Comparison of ENCODE assay signal across 11 mouse cellular contexts in the genomic region with DNA sequence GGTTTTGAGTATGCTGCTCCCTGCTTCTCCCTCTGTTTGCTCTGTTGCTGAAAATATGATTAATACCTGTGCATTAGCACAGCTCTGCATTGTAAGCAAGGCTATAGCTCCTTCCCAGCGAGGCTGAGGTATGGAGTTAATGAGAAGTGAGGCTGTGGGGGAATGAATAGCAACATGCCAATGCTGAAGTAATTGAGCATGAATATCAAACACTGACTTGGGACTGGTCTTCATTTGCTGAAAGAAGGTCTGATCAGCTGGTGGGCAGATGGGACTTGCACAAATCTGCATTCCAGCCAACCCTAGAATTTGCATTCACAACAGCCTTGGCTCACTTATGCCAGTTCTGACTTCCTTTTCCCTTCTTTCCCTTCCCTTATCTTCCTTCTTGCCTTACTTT.
DNase-seq lines count a peak whose midpoint lies in the region; ATAC-seq and TF ChIP-seq lines count a peak whose summit lies in the region.
"Had no signal": no experiment of that assay in that cellular context is flagged by ENCODE, and none has a peak within 500 bp of the region (broad histone marks: within the 10 kb centered on the region; RNA-seq: fewer than 3 reads in every experiment).

No protein-coding gene starts in this region.

- no peak overlapping the region for H3K9ac ChIP-seq in limb, embryonic 11.5 days (ENCODE audit: low read length)
- H3K9ac ChIP-seq in hindbrain, embryonic 14.5 days: no peak overlapping the region
- no peak overlapping the region for H3K9ac ChIP-seq in neural tube, embryonic 15.5 days (replicated peaks)
- H3K9ac ChIP-seq: stomach, embryonic 15.5 days had no signal

- TF ChIP-seq POLR2A in embryonic fibroblast, embryonic 13.5 days (IDR thresholded peaks at IDR 0.05; ENCODE audit: low read depth, low read length): no peak

- no peak for ATAC-seq in limb, embryonic 11.5 days (ENCODE audit: insufficient number of reproducible peaks, low FRiP score, low TSS enrichment, low read depth)
- peak; percentile 72; the same call in 1 of the 2 replicates for ATAC-seq in hindbrain, embryonic 14.5 days (ENCODE audit: low FRiP score)
- peak; percentile 57; the same call in 1 of the 2 replicates for ATAC-seq in neural tube, embryonic 15.5 days (ENCODE audit: low FRiP score)

- DNase-seq in limb, embryonic 11.5 days (ENCODE audit: low spot score): peak; percentile 22
- no peak for DNase-seq in limb, embryonic 10.5 days (ENCODE audit: low spot score)
- DNase-seq in hindbrain, embryonic 14.5 days (ENCODE audit: low spot score): no peak
- DNase-seq in frontal cortex, postnatal 36 days (ENCODE audit: low spot score in 2 of 2): no peak
- DNase-seq in c-Kit-positive CD71-positive TER-119-positive erythroid progenitor cells, embryonic 14.5 days (ENCODE audit: low spot score): no peak
- DNase-seq in adrenal gland, adult 2 months: no peak
- DNase-seq: kidney, postnatal 25 days; right cerebral cortex, postnatal 4 days had no signal

- H3K4me2 ChIP-seq in limb, embryonic 11.5 days (ENCODE audit: low read depth, severe bottlenecking): no peak overlapping the region
- no peak overlapping the region for H3K4me2 ChIP-seq in hindbrain, embryonic 14.5 days (replicated peaks)
- no peak overlapping the region for H3K4me2 ChIP-seq in neural tube, embryonic 15.5 days
- H3K4me2 ChIP-seq: stomach, embryonic 15.5 days had no signal

- no peak overlapping the region for H3K4me3 ChIP-seq in limb, embryonic 11.5 days (ENCODE audit: low read depth, low read length)
- no peak overlapping the region for H3K4me3 ChIP-seq in limb, embryonic 10.5 days
- H3K4me3 ChIP-seq in embryonic fibroblast, embryonic 13.5 days (ENCODE audit: insufficient read depth, low read length): no peak overlapping the region
- H3K4me3 ChIP-seq in hindbrain, embryonic 14.5 days (replicated peaks; ENCODE audit: low read length): no peak overlapping the region
- H3K4me3 ChIP-seq in neural tube, embryonic 15.5 days (replicated peaks): no peak overlapping the region
- H3K4me3 ChIP-seq: stomach, embryonic 15.5 days had no signal

- H3K4me1 ChIP-seq in limb, embryonic 11.5 days (ENCODE audit: control insufficient read depth, insufficient read depth, low read length): no peaks in the 10 kb centered on the region
- no peaks in the 10 kb centered on the region for H3K4me1 ChIP-seq in limb, embryonic 10.5 days
- H3K4me1 ChIP-seq in embryonic fibroblast, embryonic 13.5 days (ENCODE audit: control insufficient read depth, insufficient read depth, low read length): peaks cover 5% of the 10 kb centered on the region; the same call in 1 of the 2 replicates
- H3K4me1 ChIP-seq in hindbrain, embryonic 14.5 days (replicated peaks; ENCODE audit: control insufficient read depth, insufficient read depth, low read length): peaks cover 4% of the 10 kb centered on the region; the same call in 1 of the 2 replicates
- 0 out of 2 replicates have a peak, but pooled peaks cover 2% of the 10 kb centered on the region for H3K4me1 ChIP-seq in neural tube, embryonic 15.5 days
- H3K4me1 ChIP-seq: stomach, embryonic 15.5 days had no signal

- no peak for TF ChIP-seq CTCF in embryonic fibroblast, embryonic 13.5 days (IDR thresholded peaks at IDR 0.05; ENCODE audit: borderline replicate concordance, insufficient read depth, low read length)

- no peaks in the 10 kb centered on the region for H3K9me3 ChIP-seq in limb, embryonic 11.5 days (ENCODE audit: control insufficient read depth, low read length)
- no peaks in the 10 kb centered on the region for H3K9me3 ChIP-seq in limb, embryonic 10.5 days (replicated peaks)
- no peaks in the 10 kb centered on the region for H3K9me3 ChIP-seq in hindbrain, embryonic 14.5 days (ENCODE audit: control insufficient read depth, low read length)
- H3K9me3 ChIP-seq in neural tube, embryonic 15.5 days (replicated peaks): no peaks in the 10 kb centered on the region
- H3K9me3 ChIP-seq: stomach, embryonic 15.5 days had no signal

- no peak overlapping the region for H3K27ac ChIP-seq in limb, embryonic 11.5 days (replicated peaks; ENCODE audit: low read depth, low read length)
- H3K27ac ChIP-seq in limb, embryonic 10.5 days: no peak overlapping the region
- peak overlapping the region; percentile 67 for H3K27ac ChIP-seq in embryonic fibroblast, embryonic 13.5 days (ENCODE audit: insufficient read depth, low read length)
- 0 out of 2 replicates have a peak overlapping the region, but pooled peaks have one; percentile 12 for H3K27ac ChIP-seq in hindbrain, embryonic 14.5 days
- H3K27ac ChIP-seq in neural tube, embryonic 15.5 days (replicated peaks): no peak overlapping the region
- H3K27ac ChIP-seq: stomach, embryonic 15.5 days had no signal

- no peaks in the 10 kb centered on the region for H3K27me3 ChIP-seq in limb, embryonic 11.5 days (ENCODE audit: control insufficient read depth, insufficient read depth, low read length)
- no peaks in the 10 kb centered on the region for H3K27me3 ChIP-seq in limb, embryonic 10.5 days (ENCODE audit: low read depth, poor library complexity, severe bottlenecking)
- no peaks in the 10 kb centered on the region for H3K27me3 ChIP-seq in hindbrain, embryonic 14.5 days (ENCODE audit: control insufficient read depth, insufficient read depth, low read length)
- no peaks in the 10 kb centered on the region for H3K27me3 ChIP-seq in neural tube, embryonic 15.5 days (replicated peaks)
- H3K27me3 ChIP-seq: stomach, embryonic 15.5 days had no signal

- 43% methylated on average over 1 of the region's 1 CpGs for WGBS in limb, embryonic 11.5 days
- WGBS in limb, embryonic 10.5 days: 41% methylated on average over 1 of the region's 1 CpGs
- 24% methylated on average over 1 of the region's 1 CpGs for WGBS in hindbrain, embryonic 14.5 days
- WGBS in neural tube, embryonic 15.5 days: 13% methylated on average over 1 of the region's 1 CpGs

- no peaks in the 10 kb centered on the region for H3K36me3 ChIP-seq in limb, embryonic 11.5 days (ENCODE audit: control insufficient read depth, insufficient read depth, low read length)
- H3K36me3 ChIP-seq in limb, embryonic 10.5 days: no peaks in the 10 kb centered on the region
- H3K36me3 ChIP-seq in hindbrain, embryonic 14.5 days (replicated peaks; ENCODE audit: control insufficient read depth, insufficient read depth): no peaks in the 10 kb centered on the region
- H3K36me3 ChIP-seq in neural tube, embryonic 15.5 days: no peaks in the 10 kb centered on the region
- H3K36me3 ChIP-seq: stomach, embryonic 15.5 days had no signal

Comparison
In these comparisons a context has a peak if more than half of its experiments do, and no peak if none do; other contexts are left out.
1. H3K27ac ChIP-seq: peak in embryonic fibroblast, embryonic 13.5 days (single experiment) and hindbrain, embryonic 14.5 days (single experiment); none in limb, embryonic 11.5 days (single experiment), limb, embryonic 10.5 days (single experiment) and neural tube, embryonic 15.5 days (single experiment).